Mouse (Mus musculus) erythroid progenitor cell, adult 5-6 weeks (primary cell): ENCODE data around the gene Yipf1. TPM values are rescaled to one million over a fixed set of nuclear protein-coding genes. Genes with fewer than 3 reads are reported as not detected.
A peak's percentile ranks its signal among the peaks of the same experiment; 100 is the strongest.
"Not testable (repeated sequence)": the region's sequence is repeated elsewhere in the genome, so short reads cannot be mapped to it uniquely, and the experiment has no call there.

Experiments used
- ATAC-seq: replicated peaks from 2 replicates; pipeline ENCODE4 v1.8.0; 2016; ENCODE audit warnings: moderate number of reproducible peaks, mild to moderate bottlenecking, moderate TSS enrichment, inconsistent platforms; ENCODE audit not compliant: poor library complexity, low FRiP score, severe bottlenecking
- total RNA-seq, 2 experiments: library from RNA; stranded (forward) in 1 of 2; stranded (reverse) in 1 of 2; fragments of 150-400 nt in 1 of 2; fragments of 186-747, 209-891 nt in 1 of 2; gene quantifications; 2 replicates each; pipeline versions ENCODE4 v1.2.3 to v1.2.4; 2015 to 2017; ENCODE audit warnings: low replicate concordance in 2 of 2

The Yipf1 gene
- total RNA-seq, 2 experiments from 2014 or later: 5.0 to 20.5 TPM

DNA sequence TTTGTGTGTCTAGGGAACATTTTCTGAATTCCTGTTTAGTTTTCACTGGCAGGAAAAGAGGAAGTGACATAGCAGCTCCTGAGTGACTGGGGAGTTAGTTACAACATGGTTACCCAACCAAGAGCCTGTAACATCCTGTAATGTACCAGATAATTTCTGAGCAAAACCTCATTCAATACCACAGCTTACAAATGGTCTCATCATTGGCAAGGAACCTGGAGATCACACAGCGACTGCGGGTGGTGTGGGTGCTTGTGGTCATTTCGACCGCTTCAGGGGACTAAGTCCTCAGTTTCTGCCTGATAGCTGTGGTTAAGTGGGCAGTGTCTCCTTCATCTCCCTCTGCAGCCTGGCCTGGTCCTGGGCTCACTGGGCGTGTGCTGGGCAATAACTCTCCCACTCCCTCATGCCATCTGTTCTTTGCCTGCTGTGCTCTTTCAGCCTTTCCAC is 50.1 kb downstream of the Yipf1 start:
- ATAC-seq: no peak

DNA sequence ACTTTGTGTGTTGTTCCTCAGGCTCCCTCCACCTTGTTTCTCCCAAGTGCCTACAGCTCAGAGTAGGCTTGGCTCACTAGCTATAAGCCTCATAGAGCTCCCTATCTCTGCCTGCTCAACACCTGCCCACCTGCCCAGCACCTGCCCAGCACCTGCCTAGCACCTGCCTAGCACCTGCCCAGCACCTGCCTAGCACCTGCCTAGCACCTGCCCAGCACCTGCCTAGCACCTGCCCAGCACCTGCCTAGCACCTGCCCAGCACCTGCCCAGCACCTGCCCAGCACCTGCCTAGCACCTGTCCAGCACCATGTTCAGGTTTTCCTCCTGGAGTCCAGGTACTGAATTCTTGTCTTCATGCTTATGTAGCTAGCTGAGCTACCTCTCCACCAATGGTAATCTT is 52.2 kb downstream of the Yipf1 start:
- not testable (repeated sequence) for ATAC-seq

DNA sequence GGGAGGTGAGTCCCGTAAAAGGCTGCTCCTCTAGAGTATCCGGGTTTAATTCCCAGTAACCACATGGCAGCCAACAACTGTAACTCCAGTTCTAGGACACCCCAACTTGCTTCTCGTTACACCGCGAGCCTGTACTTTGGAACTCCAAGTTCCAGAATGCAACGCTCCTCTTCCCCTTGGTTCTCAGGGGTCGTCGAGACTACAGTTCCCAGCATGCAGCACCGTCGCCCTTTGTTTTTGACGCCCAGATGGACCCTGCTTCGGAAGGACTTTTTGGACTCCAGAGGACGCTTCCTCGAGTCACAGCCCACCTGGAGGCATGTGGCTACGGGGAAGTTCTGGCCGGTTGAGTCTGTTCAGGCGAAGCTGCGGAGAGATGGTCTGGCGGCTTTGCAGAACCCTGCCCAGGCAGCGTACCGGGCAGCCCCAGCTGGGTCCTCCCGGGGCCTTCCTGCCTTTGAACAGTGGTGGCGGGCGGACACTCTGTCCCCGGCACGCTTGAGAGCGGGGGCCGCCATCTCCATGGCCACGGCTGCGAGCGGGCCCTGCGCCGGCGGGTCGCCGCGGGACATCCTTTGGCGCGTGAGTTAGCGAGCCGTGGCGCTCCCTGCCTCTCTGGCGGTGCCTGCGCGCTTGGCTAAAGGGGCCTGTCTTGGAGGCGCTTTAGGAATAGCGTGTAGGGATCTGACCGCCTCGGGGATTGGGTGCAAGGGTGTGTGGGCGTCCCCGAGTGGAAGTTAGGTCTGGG is 53.6 kb downstream of the Yipf1 start, which contains the start of gene Ndc1:
TSS of gene Ndc1 (plus strand) at position 218 of the 748 bp plus-strand sequence.
- peak; percentile 97 for ATAC-seq

DNA sequence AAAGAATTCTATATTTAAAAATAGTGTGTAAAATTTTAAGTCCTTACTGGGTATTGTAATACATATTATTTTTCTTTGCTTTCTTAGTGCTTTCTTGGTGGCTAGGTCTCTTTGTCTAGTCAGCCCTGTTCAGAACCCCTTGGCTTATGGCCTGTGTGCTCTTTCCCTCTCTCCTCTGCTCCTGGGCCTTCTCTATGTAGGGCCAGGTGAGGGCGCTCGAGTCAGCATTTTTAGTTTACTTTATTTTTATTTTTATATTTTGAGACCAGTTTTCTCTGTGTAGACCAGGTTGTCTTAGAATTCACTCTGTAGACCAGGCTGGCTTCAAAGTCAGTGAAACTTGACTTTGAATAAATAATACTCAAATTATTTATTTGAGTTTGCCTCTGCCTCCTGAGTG is 58.1 kb downstream of the Yipf1 start:
- no peak for ATAC-seq

DNA sequence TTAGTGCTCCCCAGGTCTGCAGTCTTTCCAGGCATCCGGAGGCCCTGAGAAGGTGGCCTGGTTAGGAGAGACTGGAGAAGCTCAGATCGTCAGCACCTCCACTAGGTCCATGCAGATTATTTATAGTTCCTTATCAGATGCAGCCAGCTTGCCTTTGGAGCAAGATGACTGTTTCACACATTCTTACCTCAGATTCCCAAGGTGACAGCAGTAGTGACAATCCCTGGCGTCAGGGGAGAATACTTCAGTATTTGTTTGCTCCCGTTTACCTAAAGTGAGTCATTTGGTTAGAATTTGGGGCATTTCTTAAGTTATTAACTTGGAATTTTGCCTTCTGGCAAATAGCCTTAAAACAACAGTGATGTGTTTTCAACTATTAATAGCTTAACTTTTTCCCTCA is 60.5 kb downstream of the Yipf1 start:
- no peak for ATAC-seq

DNA sequence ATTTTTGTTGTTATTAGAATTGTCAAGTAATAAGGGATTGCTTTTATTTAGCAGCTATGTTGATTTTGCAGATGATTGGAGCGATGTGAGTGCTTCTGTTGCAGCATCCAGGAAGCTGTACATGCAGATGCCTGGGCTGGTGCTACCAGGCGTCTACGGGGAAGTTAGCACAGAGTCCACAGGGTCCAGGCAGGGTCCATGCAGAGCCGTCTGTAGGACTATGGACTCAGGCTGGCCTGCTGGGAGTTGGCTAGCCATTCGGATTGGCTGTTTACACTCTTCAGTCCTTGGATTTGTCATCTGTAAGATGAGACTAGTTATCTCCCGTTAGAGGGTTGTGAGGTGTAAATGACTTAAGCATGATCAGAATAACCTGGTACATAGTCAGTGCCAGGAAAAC is 64.8 kb downstream of the Yipf1 start:
- no peak for ATAC-seq

DNA sequence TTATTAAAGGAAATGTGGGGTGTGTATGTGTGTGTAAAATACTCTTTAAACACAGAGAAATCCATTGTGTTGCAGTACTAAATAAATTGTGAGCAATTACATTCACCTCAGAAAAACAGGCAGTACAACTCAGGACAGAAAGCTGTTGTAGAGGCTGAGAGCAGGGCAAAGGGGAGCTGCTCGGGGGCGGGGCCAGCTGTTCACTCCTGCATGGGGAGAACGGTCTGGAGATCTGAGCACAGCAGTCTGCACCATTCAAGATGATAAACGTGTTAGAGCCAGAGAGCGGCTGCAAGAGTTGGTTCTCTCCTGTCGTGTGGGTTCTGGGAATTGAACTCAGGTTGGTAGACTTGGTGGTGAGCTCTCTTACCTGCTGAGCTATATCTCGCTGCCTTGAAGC is 66.7 kb downstream of the Yipf1 start:
- no peak for ATAC-seq

DNA sequence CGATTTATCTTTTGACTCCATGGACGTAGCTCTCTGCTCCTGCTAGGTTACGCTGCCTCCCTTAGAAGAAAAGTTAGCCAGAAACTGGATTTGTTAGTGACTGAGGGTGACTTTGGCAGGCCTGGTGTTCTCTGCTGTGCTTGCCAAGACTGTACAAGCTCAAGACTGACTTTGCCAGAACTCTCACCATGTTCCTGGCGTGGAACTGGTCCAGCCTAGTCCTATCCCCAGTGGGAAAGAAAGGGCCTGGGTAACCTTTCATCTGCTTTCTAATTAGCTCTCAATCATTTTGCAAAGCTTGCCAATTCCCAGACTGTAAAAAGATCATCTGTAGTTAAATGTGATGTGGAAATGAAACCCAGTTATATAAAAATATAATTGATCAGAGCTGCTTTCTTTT is 72.9 kb downstream of the Yipf1 start:
- ATAC-seq: no peak

DNA sequence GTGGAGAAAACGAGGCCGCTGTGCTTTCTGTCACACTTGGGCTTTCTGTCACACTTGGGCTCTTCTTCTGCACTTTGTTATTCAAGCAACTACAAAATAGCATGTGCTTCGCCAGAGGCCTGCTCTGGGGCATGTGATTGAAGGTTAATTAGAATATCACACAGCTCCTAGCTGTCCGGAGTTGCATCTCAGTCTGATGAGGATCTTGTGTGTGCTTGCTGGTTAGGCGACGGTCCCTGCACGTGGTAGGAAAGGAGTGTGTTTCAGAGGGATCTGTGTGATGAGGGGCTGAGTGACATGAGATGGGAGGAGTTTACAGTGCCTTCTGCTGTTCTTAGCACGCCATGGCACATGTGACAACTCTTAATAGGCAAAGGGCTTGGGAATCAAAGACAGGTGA is 73.3 kb downstream of the Yipf1 start:
- no peak for ATAC-seq

DNA sequence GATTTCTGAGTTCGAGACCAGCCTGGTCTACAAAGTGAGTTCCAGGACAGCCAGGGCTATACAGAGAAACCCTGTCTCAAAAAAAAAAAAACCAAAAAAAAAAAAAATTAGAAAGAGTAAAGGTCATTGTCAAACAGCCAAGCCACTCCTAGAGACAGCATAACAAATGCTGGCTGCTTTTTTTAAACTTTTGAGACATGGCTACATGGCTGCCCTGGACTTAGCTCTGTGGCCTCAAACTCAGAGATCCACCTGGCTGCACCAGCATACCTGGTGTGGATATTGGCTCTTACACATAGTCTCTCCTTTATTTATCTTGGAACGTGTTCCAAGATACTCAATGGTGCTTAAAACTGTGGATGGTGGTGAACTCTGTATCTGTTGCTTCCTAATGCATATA is 74.1 kb downstream of the Yipf1 start:
- ATAC-seq: no peak

DNA sequence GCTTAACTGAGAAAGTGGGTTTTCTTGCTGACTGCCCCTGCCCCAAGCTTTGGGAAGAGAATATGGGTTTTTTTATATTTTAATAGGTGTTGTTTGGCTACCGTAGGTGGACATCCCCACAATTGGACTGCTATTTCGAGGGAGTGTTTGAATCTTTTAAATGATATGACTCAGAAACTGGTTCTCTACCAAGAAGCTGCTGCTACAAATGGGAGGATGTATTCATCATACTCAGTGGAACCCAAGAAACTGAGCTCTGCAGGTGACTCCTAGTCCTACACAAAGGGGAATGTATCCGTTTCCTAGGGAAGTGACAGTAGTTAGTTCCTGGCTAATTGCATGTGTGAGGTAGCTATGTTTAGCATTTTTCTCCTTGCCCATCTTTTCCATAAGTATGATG is 75.2 kb downstream of the Yipf1 start:
- ATAC-seq: no peak

DNA sequence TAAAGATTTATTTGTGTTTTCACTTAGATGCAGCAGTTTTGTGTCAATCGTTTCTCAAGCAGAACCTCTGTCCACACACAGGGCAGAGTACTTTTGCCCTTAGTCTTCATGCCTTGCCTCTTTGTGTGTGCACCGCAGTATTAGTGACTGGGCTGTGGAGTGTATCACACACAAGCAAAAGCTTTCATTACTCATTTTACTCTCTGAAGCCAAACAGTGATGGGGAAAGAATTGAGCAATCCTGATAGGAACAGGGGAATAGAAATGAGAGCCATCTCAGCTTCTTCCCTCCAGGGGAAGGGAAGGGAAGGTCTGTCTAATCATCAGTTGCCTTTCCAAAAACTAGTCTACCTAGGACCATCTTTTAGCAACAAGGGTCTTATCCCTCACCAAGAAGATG is 79.6 kb downstream of the Yipf1 start:
- ATAC-seq: no peak

Other genes with a start within 250 kb of the Yipf1 start
- 13.4 and 24.9 TPM in 2 replicates for gene Mrpl37, start 247.5 kb upstream of the Yipf1 start, total RNA-seq (2015; ENCODE audit: low replicate concordance)
- gene Mrpl37, start 247.5 kb upstream of the Yipf1 start, total RNA-seq (2017; ENCODE audit: low replicate concordance): 11.0 and 14.3 TPM in 2 replicates
- gene Cyb5rl, start 247.4 kb upstream of the Yipf1 start, total RNA-seq (2015; ENCODE audit: low replicate concordance): 0.36 TPM in 1 of 2 replicates, not detected in the other
- 0.15 TPM in 1 of 2 replicates, not detected in the other for gene Cyb5rl, start 247.4 kb upstream of the Yipf1 start, total RNA-seq (2017; ENCODE audit: low replicate concordance)
- not detected in 2 replicates for gene Cdcp2, start 217.5 kb upstream of the Yipf1 start, total RNA-seq (2015; ENCODE audit: low replicate concordance)
- not detected in 2 replicates for gene Cdcp2, start 217.5 kb upstream of the Yipf1 start, total RNA-seq (2017; ENCODE audit: low replicate concordance)
- gene Tmem59, start 136.0 kb upstream of the Yipf1 start, total RNA-seq (2015; ENCODE audit: low replicate concordance): 181 and 214 TPM in 2 replicates
- 134 and 191 TPM in 2 replicates for gene Tmem59, start 136.0 kb upstream of the Yipf1 start, total RNA-seq (2017; ENCODE audit: low replicate concordance)
- gene Tceanc2, start 135.2 kb upstream of the Yipf1 start, total RNA-seq (2015; ENCODE audit: low replicate concordance): 13.4 and 14.4 TPM in 2 replicates
- 7.6 and 48.4 TPM in 2 replicates for gene Tceanc2, start 135.2 kb upstream of the Yipf1 start, total RNA-seq (2017; ENCODE audit: low replicate concordance)
- not detected in 2 replicates for gene Ldlrad1, start 105.2 kb upstream of the Yipf1 start, total RNA-seq (2015; ENCODE audit: low replicate concordance)
- 3.2 TPM in 1 of 2 replicates, not detected in the other for gene Ldlrad1, start 105.2 kb upstream of the Yipf1 start, total RNA-seq (2017; ENCODE audit: low replicate concordance)
- gene Lrrc42, start 60.8 kb upstream of the Yipf1 start, total RNA-seq (2015; ENCODE audit: low replicate concordance): 8.4 and 15.9 TPM in 2 replicates
- 8.2 and 22.2 TPM in 2 replicates for gene Lrrc42, start 60.8 kb upstream of the Yipf1 start, total RNA-seq (2017; ENCODE audit: low replicate concordance)
- gene Hspb11, start 60.8 kb upstream of the Yipf1 start, total RNA-seq (2015; ENCODE audit: low replicate concordance): 1.3 and 3.6 TPM in 2 replicates
- 5.0 and 11.8 TPM in 2 replicates for gene Hspb11, start 60.8 kb upstream of the Yipf1 start, total RNA-seq (2017; ENCODE audit: low replicate concordance)
- not detected in 2 replicates for gene Dio1, start 7.2 kb upstream of the Yipf1 start, total RNA-seq (2015; ENCODE audit: low replicate concordance)
- not detected in 2 replicates for gene Dio1, start 7.2 kb upstream of the Yipf1 start, total RNA-seq (2017; ENCODE audit: low replicate concordance)
- 37.5 and 67.1 TPM in 2 replicates for gene Ndc1, start 53.4 kb downstream of the Yipf1 start, total RNA-seq (2015; ENCODE audit: low replicate concordance)
- gene Ndc1, start 53.4 kb downstream of the Yipf1 start, total RNA-seq (2017; ENCODE audit: low replicate concordance): 13.2 and 21.3 TPM in 2 replicates
- not detected in 2 replicates for gene Glis1, start 120.2 kb downstream of the Yipf1 start, total RNA-seq (2015; ENCODE audit: low replicate concordance)
- 0.13 TPM in 1 of 2 replicates, not detected in the other for gene Glis1, start 120.2 kb downstream of the Yipf1 start, total RNA-seq (2017; ENCODE audit: low replicate concordance)